Mouse (Mus musculus) embryonic stem cell, embryonic (primary cell): ENCODE data around the gene Unc13a.

Experiments
- CTCF ChIA-PET, 4 experiments: fragments of 300-600 bp in 2 of 4; fragments of 350-600 bp in 2 of 4; sonication (Branson Sonifier 250); formaldehyde crosslinking; loops; one replicate each; lab custom pipeline; 2022; ENCODE audit warnings: inconsistent platforms in 2 of 4; lab: Charles Lee
- POLR2A ChIA-PET, 4 experiments: fragments of 300-600 bp in 2 of 4; fragments of 350-600 bp in 2 of 4; sonication (Branson Sonifier 250); formaldehyde crosslinking; loops; one replicate each; lab custom pipeline; 2022; ENCODE audit warnings: antibody characterized with exemption in 4 of 4, inconsistent platforms in 1 of 4; lab: Charles Lee

The Unc13a gene

GRCm38 (mm10) chr8:71660325-71661120 is 11.0 kb downstream of the Unc13a start:
- POLR2A ChIA-PET = interaction anchor here in 3 of 4 experiments (0.5 to 4.2 kb wide), 22 partner anchors 10 to 832 kb away, joined by 3 to 30 read pairs (median 3); partner anchors contain the start of genes Jak3 (in 1 of the 3), Slc27a1 (in 1 of the 3), Tmem221 (in 1 of the 3) and Unc13a (in 1 of the 3)
- CTCF ChIA-PET = interaction anchor here (0.6 to 3.0 kb wide), 66 partner anchors 10 to 958 kb away, joined by 3 to 28 read pairs (median 4); partner anchors contain the start of genes Tmem221 (in 4 of the 4), Mvb12a (in 2 of the 4), Pgls (in 2 of the 4) and B3gnt3 (in 1 of the 4)

- ChIA-PET POLR2A (interaction anchor here (0.5 to 4.2 kb wide), 21 partner anchors 11 to 974 kb away, joined by 3 to 30 read pairs (median 3); partner anchors contain the start of genes Colgalt1 (in 1 of the 4), Pgls (in 1 of the 4), Slc27a1 (in 1 of the 4) and Unc13a (in 1 of the 4)), CTCF (interaction anchor here (0.6 to 3.0 kb wide), 28 partner anchors 9 to 410 kb away, joined by 3 to 28 read pairs (median 6); partner anchors contain the start of genes Pgls (in 2 of the 4), Colgalt1 (in 1 of the 4), Mvb12a (in 1 of the 4) and Slc27a1 (in 1 of the 4))
These were observed 11.8 kb downstream of the Unc13a start for GRCm38 (mm10) chr8:71659751-71660150.

- ChIA-PET POLR2A (interaction anchor here in 3 of 4 experiments (0.8 to 4.2 kb wide), 14 partner anchors 12 to 174 kb away, joined by 3 to 30 read pairs (median 4); partner anchors contain the start of genes Colgalt1 (in 2 of the 3), Pgls (in 1 of the 3) and Slc27a1 (in 1 of the 3)), CTCF (interaction anchor here in 1 of 4 experiments (1.1 to 3.0 kb wide), 7 partner anchors 12 to 140 kb away, joined by 3 to 14 read pairs (median 5); partner anchors contain the start of gene Pgls)
These were observed 13.0 kb downstream of the Unc13a start for GRCm38 (mm10) chr8:71658515-71659049.

GRCm38 (mm10) chr8:71657816-71658215 is 13.7 kb downstream of the Unc13a start:
- ChIA-PET POLR2A (interaction anchor here (0.5 to 4.2 kb wide), 15 partner anchors 12 to 314 kb away, joined by 3 to 30 read pairs (median 3); partner anchors contain the start of genes Colgalt1 (in 2 of the 4) and Slc27a1 (in 2 of the 4)), CTCF (interaction anchor here in 1 of 4 experiments (0.6 to 1.6 kb wide), 6 partner anchors 13 to 1677 kb away, joined by 3 to 5 read pairs (median 4); no protein-coding TSS in a partner anchor)

- CTCF ChIA-PET = interaction anchor here in 3 of 4 experiments (0.5 to 1.7 kb wide), 6 partner anchors 32 to 1220 kb away, joined by 3 to 6 read pairs (median 4); no protein-coding TSS in a partner anchor
- POLR2A ChIA-PET = interaction anchor here in 3 of 4 experiments (0.6 to 3.0 kb wide), 13 partner anchors 9 to 193 kb away, joined by 3 to 10 read pairs (median 3); no protein-coding TSS in a partner anchor
These were observed 17.0 kb downstream of the Unc13a start for GRCm38 (mm10) chr8:71654600-71654999.

GRCm38 (mm10) chr8:71645510-71645909 is 26.0 kb downstream of the Unc13a start:
- ChIA-PET POLR2A (interaction anchor here in 1 of 4 experiments (0.9 to 1.7 kb wide), 4 partner anchors 9 to 54 kb away, joined by 3 to 5 read pairs (median 3); partner anchors contain the start of genes Jak3 and Pgls), CTCF (interaction anchor here in 1 of 4 experiments (0.6 kb wide), 1 partner anchor 69 kb away, joined by 4 read pairs; no protein-coding TSS in a partner anchor)

GRCm38 (mm10) chr8:71639318-71639717 is 32.2 kb downstream of the Unc13a start:
- ChIA-PET CTCF (interaction anchor here in 1 of 4 experiments (2.6 kb wide), 1 partner anchor 22 kb away, joined by 8 read pairs; no protein-coding TSS in a partner anchor), POLR2A (interaction anchor here in 1 of 4 experiments (1.0 kb wide), 1 partner anchor 9 kb away, joined by 4 read pairs; no protein-coding TSS in a partner anchor)

- ChIA-PET CTCF (interaction anchor here in 2 of 4 experiments (1.0 to 2.6 kb wide), 3 partner anchors 22 to 116 kb away, joined by 3 to 8 read pairs (median 4); no protein-coding TSS in a partner anchor), POLR2A (interaction anchor here in 3 of 4 experiments (0.8 to 2.2 kb wide), 9 partner anchors 9 to 69 kb away, joined by 3 to 8 read pairs (median 3); partner anchors contain the start of gene Colgalt1 (in 2 of the 3))
These were observed 33.2 kb downstream of the Unc13a start for GRCm38 (mm10) chr8:71638321-71638720.

GRCm38 (mm10) chr8:71637149-71638095 is 34.1 kb downstream of the Unc13a start:
- ChIA-PET CTCF (interaction anchor here in 2 of 4 experiments (1.0 to 2.6 kb wide), 3 partner anchors 23 to 115 kb away, joined by 3 to 8 read pairs (median 4); no protein-coding TSS in a partner anchor), POLR2A (interaction anchor here in 3 of 4 experiments (0.7 to 2.2 kb wide), 8 partner anchors 16 to 58 kb away, joined by 3 to 8 read pairs (median 3); partner anchors contain the start of gene Colgalt1 (in 2 of the 3))

- CTCF ChIA-PET = interaction anchor here in 2 of 4 experiments (0.5 to 2.6 kb wide), 11 partner anchors 22 to 98 kb away, joined by 3 to 14 read pairs (median 4); partner anchors contain the start of genes Tmem221 (in 2 of the 2), Colgalt1 (in 1 of the 2) and Slc27a1 (in 1 of the 2)
- POLR2A ChIA-PET = interaction anchor here in 3 of 4 experiments (0.6 to 1.7 kb wide), 19 partner anchors 10 to 126 kb away, joined by 3 to 9 read pairs (median 4); partner anchors contain the start of genes Pgls (in 2 of the 3), Colgalt1 (in 1 of the 3), Jak3 (in 1 of the 3) and Tmem221 (in 1 of the 3)
These were observed 37.4 kb downstream of the Unc13a start for GRCm38 (mm10) chr8:71633981-71634667.

GRCm38 (mm10) chr8:71633164-71633563 is 38.4 kb downstream of the Unc13a start:
- ChIA-PET CTCF (interaction anchor here in 3 of 4 experiments (1.2 to 1.8 kb wide), 4 partner anchors 32 to 74 kb away, joined by 3 to 7 read pairs (median 4); partner anchors contain the start of genes Slc27a1 (in 1 of the 3) and Tmem221 (in 1 of the 3)), POLR2A (interaction anchor here in 2 of 4 experiments (0.9 to 8.4 kb wide), 11 partner anchors 20 to 73 kb away, joined by 3 to 125 read pairs (median 5); partner anchors contain the start of genes Colgalt1 (in 2 of the 2) and Pgls (in 2 of the 2))

GRCm38 (mm10) chr8:71631897-71632296 is 39.7 kb downstream of the Unc13a start:
- POLR2A ChIA-PET = interaction anchor here in 2 of 4 experiments (1.0 to 10.0 kb wide), 14 partner anchors 9 to 73 kb away, joined by 3 to 177 read pairs (median 4); partner anchors contain the start of genes Colgalt1 (in 2 of the 2), Pgls (in 1 of the 2), Slc27a1 (in 1 of the 2) and Tmem221 (in 1 of the 2)
- CTCF ChIA-PET = interaction anchor here in 2 of 4 experiments (0.6 to 4.8 kb wide), 5 partner anchors 29 to 137 kb away, joined by 3 to 30 read pairs (median 4); no protein-coding TSS in a partner anchor

- ChIA-PET CTCF (interaction anchor here (0.8 to 4.8 kb wide), 14 partner anchors 19 to 189 kb away, joined by 3 to 30 read pairs (median 6); partner anchors contain the start of genes Tmem221 (in 2 of the 4) and Colgalt1 (in 1 of the 4)), POLR2A (interaction anchor here in 3 of 4 experiments (0.8 to 10.0 kb wide), 39 partner anchors 8 to 703 kb away, joined by 3 to 177 read pairs (median 8); partner anchors contain the start of genes Colgalt1 (in 3 of the 3), Pgls (in 3 of the 3), Mvb12a (in 2 of the 3) and Slc27a1 (in 2 of the 3))
These were observed 40.8 kb downstream of the Unc13a start for GRCm38 (mm10) chr8:71630761-71631160.

- CTCF ChIA-PET = interaction anchor here (0.5 to 4.8 kb wide), 35 partner anchors 13 to 1815 kb away, joined by 3 to 30 read pairs (median 4); partner anchors contain the start of genes Colgalt1 (in 3 of the 4), Tmem221 (in 2 of the 4), Abhd8 (in 1 of the 4) and Mrpl34 (in 1 of the 4)
- POLR2A ChIA-PET = interaction anchor here (0.5 to 10.0 kb wide), 82 partner anchors 9 to 929 kb away, joined by 3 to 177 read pairs (median 5); partner anchors contain the start of genes Colgalt1 (in 4 of the 4), Mvb12a (in 2 of the 4), Pgls (in 2 of the 4) and Slc27a1 (in 2 of the 4)
These were observed 41.8 kb downstream of the Unc13a start for GRCm38 (mm10) chr8:71629781-71630212.
